Mouse (Mus musculus) cerebellum, adult 11-12 months (tissue): ENCODE data around the gene Dmkn.

Experiments
- DNase-seq: peaks from one replicate; pipeline ENCODE4 v3.0.0; 2022

Dmkn gene

DNA sequence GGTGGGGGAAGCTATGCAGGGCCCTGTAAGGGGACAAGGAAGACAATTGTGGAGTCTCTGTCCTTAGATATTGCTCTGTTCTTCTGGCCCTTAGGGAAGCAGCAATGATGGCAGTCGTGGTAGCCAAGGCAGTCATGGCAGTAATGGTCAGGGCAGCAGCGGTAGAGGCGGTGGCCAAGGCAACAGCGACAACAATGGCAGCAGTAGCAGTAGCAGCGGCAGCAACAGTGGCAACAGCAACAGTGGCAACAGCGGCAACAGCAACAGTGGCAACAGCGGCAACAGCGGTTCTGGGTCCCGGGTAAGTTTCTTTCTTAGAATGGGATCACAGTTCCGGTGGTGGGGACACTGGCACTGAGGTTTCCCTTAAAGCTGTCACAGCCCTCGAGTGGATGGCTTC, 1.6 kb downstream of the Dmkn start:
- no peak for DNase-seq

DNA sequence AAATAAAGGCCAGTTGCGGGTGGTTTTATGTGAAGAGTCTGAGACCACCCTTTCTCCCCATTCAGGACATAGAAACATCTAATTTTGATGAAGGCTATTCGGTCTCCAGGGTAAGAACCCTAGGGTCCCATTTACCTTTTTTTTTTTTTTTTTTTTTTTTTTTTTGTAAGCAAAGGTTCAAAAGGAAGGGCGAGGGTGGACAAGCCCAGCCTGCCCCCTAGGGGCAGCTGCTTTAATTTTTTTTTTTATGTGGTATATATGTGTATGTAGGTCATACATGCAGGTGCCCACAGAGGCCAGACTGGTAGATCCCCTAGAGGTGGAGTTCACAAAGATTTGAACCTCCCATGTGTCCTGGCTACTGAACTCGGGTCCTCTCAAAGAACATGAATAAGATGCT, 2.9 kb downstream of the Dmkn start:
- DNase-seq: no peak

GRCm38 (mm10) chr7:30769236-30769635, 5.7 kb downstream of the Dmkn start:
- DNase-seq: no peak

DNA sequence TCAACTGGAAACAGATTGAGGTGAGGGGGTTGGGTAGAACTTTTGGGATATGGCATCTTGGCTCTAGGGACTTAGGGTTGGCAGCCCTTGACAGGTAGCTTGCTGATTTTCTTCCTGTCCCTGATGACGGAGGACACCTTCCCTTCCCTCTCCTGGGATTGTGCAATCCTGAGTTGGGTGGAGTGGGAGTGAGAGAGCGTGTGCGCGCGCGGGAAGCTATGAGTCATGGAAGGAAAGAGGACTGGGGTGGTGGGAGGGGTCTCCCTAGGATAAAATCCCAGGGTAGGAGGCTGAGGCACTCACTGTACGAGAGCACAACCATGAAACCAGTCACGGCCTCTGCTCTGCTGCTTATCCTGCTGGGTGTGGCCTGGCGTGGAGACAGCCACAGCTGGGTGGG, 12.5 kb downstream of the Dmkn start:
- no peak for DNase-seq

GRCm38 (mm10) chr7:30777081-30777579, 13.6 kb downstream of the Dmkn start:
- DNase-seq: no peak

GRCm38 (mm10) chr7:30777911-30778310, 14.4 kb downstream of the Dmkn start:
- DNase-seq: no peak

GRCm38 (mm10) chr7:30781792-30782191, 18.2 kb downstream of the Dmkn start:
- no peak for DNase-seq

DNA sequence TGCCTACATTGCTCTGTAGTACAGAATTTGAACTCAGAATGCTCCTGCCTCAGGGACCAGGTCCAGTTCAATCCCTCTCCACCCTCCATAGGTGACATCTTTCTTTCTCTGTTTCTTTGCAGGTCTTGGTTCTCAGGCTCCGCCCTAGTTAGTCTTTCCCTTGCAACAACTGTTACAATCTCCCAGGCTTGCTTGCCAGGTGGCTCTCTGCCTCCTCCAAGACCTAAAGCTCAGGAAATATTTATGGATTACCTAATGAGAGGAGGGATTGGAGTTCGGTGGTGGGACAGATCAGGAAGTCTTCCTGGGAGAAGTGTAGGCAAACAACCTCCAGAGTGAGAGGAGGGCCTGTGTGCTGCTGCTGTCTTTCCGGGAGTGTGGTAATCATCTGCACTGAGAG, 19.1 kb downstream of the Dmkn start:
- DNase-seq: no peak

- DNase-seq: no peak
Observed at GRCm38 (mm10) chr7:30785154-30785553, 21.6 kb downstream of the Dmkn start.

- DNase-seq: no peak
Observed at GRCm38 (mm10) chr7:30785721-30786546, 22.4 kb downstream of the Dmkn start.

- no peak for DNase-seq
Observed at GRCm38 (mm10) chr7:30787377-30788022, 23.9 kb downstream of the Dmkn start, which contains the start of gene Krtdap. TSS of gene Krtdap (plus strand) at chr7:30787896.

GRCm38 (mm10) chr7:30790141-30790540, 26.6 kb downstream of the Dmkn start:
- DNase-seq: no peak

- DNase-seq: no peak
Observed at GRCm38 (mm10) chr7:30791921-30792320, 28.4 kb downstream of the Dmkn start.

- no peak for DNase-seq
Observed at GRCm38 (mm10) chr7:30794921-30795320, 31.4 kb downstream of the Dmkn start.

- no peak for DNase-seq
Observed at GRCm38 (mm10) chr7:30796790-30797189, 33.2 kb downstream of the Dmkn start.

DNA sequence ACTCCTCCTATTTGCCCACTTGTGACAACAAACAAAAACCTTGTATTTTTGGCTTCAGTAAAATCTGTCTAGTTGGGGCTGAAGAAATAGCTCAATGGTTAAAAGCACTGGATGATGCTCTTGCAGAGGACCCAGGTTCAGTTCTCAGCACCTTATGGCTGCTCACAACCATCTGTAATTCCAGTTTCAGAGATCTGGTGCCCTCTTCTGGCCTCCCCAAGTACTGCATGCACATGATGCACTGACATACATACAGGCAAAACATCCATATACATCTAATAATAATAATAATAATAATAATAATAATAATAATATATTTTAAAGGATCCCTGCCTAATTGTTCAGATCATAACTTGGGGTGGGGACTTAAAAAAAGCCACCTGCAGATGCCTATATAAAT, 37.1 kb downstream of the Dmkn start:
- DNase-seq: no peak

DNA sequence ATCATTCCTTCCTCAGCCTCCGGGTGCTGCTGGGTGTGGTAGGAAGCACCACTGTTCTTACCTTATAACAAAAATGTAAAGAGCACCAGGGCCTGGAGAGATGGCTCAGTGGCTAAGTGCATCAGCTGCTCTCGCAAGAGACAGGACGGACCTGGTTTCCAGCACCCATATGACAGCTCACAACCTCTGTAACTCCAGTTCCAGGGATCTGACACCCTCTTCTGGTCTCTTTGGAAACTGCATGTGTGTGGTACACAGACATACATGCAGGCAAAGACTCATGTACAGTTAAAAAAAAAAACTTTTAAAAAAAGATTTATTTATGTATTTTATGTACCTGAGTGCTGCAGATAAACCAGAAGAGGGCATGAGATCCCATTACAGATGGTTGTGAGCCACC, 39.7 kb downstream of the Dmkn start:
- DNase-seq: no peak

DNA sequence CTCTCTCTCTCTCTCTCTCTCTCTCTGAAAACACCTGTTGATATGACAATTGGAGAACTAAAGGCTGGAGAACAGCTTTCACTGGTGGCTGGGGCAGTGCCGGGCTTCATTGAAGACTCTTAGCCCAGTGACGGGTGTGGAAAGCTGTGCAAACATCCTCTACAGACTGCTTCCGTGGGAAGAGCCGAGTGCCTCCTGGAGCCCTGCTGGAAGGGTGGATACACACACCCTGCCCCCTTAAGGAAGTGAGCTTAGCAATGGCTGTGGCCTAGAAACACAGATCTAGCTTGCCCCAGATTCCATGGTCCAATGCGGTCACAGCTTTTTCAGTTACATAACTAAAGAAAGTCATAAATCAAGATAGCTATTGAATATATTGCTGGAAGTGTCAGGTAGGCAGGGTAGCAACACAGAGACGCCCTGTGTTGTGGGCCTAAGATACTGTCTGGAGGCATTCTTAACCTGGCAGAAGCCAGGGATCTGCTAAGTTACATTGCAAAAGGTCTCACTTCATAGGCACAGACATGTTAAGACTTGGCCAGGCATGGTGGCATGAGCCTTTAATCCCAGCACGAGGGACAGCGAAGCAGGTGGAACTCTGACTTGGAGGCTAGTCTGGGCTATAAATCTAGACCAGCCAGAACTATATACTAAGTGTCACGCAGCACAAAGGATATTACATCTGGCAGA, 40.6 kb downstream of the Dmkn start:
- no peak for DNase-seq

DNA sequence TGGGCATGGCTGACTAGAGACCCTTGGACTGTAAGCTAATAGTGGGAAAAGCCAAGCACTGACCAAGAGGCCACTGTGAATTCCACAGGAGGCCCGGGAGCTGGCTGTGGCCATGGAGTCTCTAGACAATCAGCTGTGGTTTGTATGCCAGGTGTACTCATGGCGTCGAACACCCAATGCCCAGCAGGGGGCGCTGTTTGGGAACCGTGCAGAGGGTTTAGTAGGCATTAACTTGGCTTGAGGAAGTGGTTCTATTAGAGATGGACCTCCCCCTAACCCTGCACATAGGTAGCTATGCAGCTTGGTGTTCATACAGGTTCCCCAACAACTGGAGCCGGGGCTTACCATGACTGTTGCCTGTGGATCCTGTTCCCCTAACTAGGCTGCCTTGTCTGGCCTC, 42.4 kb downstream of the Dmkn start:
- DNase-seq: no peak

DNA sequence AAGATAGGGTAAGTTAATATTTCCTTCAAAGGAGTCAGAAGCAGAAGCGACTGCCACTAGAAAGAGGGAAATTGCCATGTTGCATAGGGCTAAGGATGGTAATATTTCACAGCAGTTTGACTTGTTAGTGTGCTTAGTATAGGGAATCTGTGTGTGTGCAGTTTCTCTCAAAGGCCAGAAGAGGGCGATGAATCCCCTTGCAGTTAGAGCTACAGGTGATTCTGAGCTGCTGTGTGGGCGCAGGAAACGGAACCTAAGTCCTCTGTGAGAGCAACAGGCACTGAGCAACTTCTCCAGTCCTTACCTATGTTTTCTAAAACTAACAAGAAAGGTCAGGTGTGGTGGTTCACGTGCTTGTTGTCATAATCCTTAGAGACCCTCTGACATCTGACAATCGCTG, 46.8 kb downstream of the Dmkn start:
- DNase-seq: no peak

GRCm38 (mm10) chr7:30811757-30812290, 48.3 kb downstream of the Dmkn start:
- no peak for DNase-seq

DNA sequence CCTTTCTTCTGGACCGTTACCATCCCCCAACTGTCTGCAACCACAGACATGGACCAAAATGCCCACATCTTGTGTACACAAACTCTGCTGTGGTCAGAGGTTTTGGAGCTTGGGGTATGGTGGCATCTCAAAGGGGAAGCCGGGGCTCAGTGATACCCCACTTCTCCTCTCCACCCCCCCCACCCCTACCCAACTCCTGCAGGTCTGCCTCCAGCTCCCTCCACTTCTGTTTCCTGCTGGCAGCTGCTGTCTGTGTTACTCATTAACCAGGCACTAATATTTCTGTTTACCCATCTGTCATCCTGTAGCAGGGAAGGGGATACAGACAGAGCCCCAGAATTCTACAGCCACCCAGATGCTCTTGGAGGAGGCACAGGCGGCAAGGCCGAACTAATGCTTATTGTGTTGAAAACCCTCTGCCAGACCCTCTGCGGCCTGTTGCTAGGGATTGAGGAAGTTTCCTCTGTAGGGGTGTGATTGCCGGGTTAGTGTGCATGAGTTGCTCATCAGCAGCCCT, 48.8 kb downstream of the Dmkn start:
- DNase-seq: no peak

DNA sequence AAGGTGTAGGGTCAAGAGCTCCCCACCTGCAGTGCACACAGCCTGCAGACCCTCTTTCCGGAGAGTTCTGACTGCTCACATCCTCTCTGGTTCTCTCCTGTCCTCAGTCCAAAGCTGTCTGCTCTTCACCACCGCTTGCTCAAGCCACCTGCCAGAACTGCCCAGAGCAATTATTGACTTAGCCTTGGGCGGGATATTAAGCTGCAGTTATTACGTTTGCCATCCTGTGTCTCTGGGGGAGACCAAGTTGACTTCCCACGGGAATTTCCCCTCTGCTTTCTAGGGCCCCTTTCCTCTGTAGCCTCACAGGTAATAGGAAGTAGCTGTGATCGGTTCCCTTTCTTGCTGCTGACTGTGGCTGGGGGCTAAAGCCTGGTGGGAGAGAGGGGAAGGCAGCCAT, 56.6 kb downstream of the Dmkn start:
- DNase-seq: no peak
